Mouse (Mus musculus) bone marrow, adult 2 months (tissue): ENCODE data around the gene Arl6ip6.

ENCODE experiments used
- CTCF ChIP-seq: fragments of 200-500 bp; IDR thresholded peaks from 2 replicates; pipeline ENCODE4 v1.5.1; 2011; ENCODE audit warnings: low read length, control low read depth; ENCODE audit not compliant: control insufficient read depth, insufficient read depth
- POLR2A ChIP-seq: fragments of 200-500 bp; IDR thresholded peaks from 2 replicates; pipeline ENCODE4 v1.6.1; 2011; ENCODE audit warnings: low read depth, mild to moderate bottlenecking, control low read depth, low read length, borderline replicate concordance; ENCODE audit not compliant: control insufficient read depth

GRCm38 (mm10) chr2:53192386-53192785 is 860 bp downstream of the Arl6ip6 start:
- TF ChIP-seq CTCF, result no peak
- TF ChIP-seq POLR2A, result no peak
